Mouse (Mus musculus) intestine, embryonic 14.5 days (tissue): ENCODE data around the gene Ifitm2. TPM values are rescaled to one million over a fixed set of nuclear protein-coding genes. Genes with fewer than 3 reads are reported as not detected.
A peak's percentile ranks its signal among the peaks of the same experiment; 100 is the strongest.

Experiments
- ATAC-seq: fragments of 200-750 bp; cut with Nextera tagmentation; replicated peaks from 2 replicates; pipeline ENCODE4 v1.8.0; 2017; ENCODE audit warnings: low read depth, moderate number of reproducible peaks, moderate TSS enrichment, moderate library complexity; ENCODE audit not compliant: low FRiP score, low TSS enrichment
- DNase-seq: peaks from one replicate; pipeline ENCODE4 v3.0.0-alpha.2; 2018; ENCODE audit warnings: low spot score
- H3K27ac ChIP-seq: fragments of 300-500 bp; sonication (generic); 2 replicates; pipeline ENCODE4 v1.5.1; 2014; ENCODE audit warnings: low read depth, mild to moderate bottlenecking, control low read depth
- H3K27me3 ChIP-seq: fragments of 300-500 bp; sonication (generic); replicated peaks from 2 replicates; pipeline ENCODE4 v1.6.1; 2014; ENCODE audit warnings: low read length, control low read depth; ENCODE audit not compliant: control insufficient read depth, insufficient read depth
- H3K36me3 ChIP-seq: fragments of 300-500 bp; sonication (generic); 2 replicates; pipeline ENCODE4 v1.6.1; 2014; ENCODE audit warnings: low read length, control low read depth; ENCODE audit not compliant: control insufficient read depth, insufficient read depth
- H3K4me1 ChIP-seq: fragments of 300-500 bp; sonication (generic); replicated peaks from 2 replicates; pipeline ENCODE4 v1.6.1; 2014; ENCODE audit warnings: low read length, control low read depth, mixed read lengths; ENCODE audit not compliant: control insufficient read depth, insufficient read depth
- H3K4me2 ChIP-seq: fragments of 300-500 bp; sonication (generic); 2 replicates; pipeline ENCODE4 v1.6.1; 2014; ENCODE audit warnings: low read length
- H3K4me3 ChIP-seq: fragments of 300-500 bp; sonication (generic); 2 replicates; pipeline ENCODE4 v1.5.1; 2014; ENCODE audit warnings: low read depth, low read length, control low read depth, mixed read lengths
- H3K9ac ChIP-seq: fragments of 300-500 bp; sonication (generic); 2 replicates; pipeline ENCODE4 v1.6.1; 2014; ENCODE audit warnings: mild to moderate bottlenecking, low read length
- H3K9me3 ChIP-seq: fragments of 300-500 bp; sonication (generic); 2 replicates; pipeline ENCODE4 v1.6.1; 2016; ENCODE audit warnings: low read length, control low read depth; ENCODE audit not compliant: control insufficient read depth
- WGBS: fragments of 180-500 bp; shearing (Covaris S2); extraction: QIAGEN DNeasy Blood & Tissue Kit; methylation state at CpG from one replicate; pipeline ENCODE4 v1.1.7; 2014; 5-methylcytosine and 5-hydroxymethylcytosine counted together
- polyA plus RNA-seq: library from polyadenylated mRNA; unstranded; fragments of >200 nt; fragmentation: Nextera tagmentation; extraction: Ambion mirVana; gene quantifications from 2 replicates; pipeline ENCODE4 v1.2.1, GENCODE M21; 2014

The Ifitm2 gene
- polyA plus RNA-seq, result 1,598 and 1,676 TPM in 2 replicates

DNA sequence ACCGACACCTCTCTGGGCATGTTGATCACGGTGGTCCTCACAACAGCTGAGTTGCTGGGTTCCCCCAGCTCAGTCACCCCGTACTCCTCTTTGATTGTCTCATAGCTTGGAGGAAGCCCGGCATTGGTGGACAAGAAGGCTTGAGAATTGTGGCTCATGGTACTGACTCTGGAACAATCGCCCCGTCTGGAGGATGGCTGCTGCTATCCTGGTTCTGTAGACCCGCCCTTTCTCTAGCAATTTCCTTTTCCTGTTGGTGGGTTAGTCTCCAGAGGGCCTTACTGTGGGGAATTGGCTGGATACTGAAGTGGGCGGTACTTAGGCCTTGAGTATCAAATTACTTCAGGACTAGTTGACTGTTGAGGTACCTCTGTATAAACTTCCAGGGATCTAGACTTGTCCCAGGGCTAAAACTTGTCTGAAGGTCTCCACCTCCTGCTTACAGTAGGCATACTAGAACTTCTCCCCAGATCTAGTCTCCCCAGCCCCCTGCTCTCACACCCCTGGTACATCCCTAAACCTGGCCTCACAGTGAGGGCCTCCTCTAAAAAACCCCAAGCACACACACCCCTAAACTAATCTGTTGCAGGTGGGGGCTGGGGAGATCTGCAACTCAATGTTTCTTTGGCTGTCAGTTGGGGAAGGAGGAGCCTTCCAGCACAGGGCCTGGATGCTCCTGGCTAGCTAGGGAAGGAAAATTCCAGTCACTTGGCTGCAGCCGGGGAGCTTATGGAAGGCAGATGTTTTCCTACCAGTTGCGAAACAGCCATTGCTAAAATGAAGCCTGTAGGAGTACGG lies at the start of gene Ifitm2, which contains the start of gene Gm45717:
Gene Ifitm2 (minus strand): TSS at position 230 of the 798 bp plus-strand sequence.
Gene Gm45717 (minus strand): TSS at position 180 of the 798 bp plus-strand sequence.
- H3K4me1 ChIP-seq, result peaks cover 40% of the 10 kb centered on the region
- peak; percentile 91 for ATAC-seq
- peak within 1 kb of the TSS; percentile 64 for H3K4me3 ChIP-seq
- peak within 1 kb of the TSS; percentile 64 for H3K9ac ChIP-seq
- H3K36me3 ChIP-seq, result 0 out of 2 replicates have a peak, but pooled peaks cover 4% of the 10 kb centered on the region
- H3K4me2 ChIP-seq, result peak within 1 kb of the TSS; percentile 74
- no peaks in the 10 kb centered on the region for H3K9me3 ChIP-seq
- peak; percentile 82 for DNase-seq
- no peaks in the 10 kb centered on the region for H3K27me3 ChIP-seq
- WGBS, result 5% methylated on average over 11 of the region's 11 CpGs
- peak within 1 kb of the TSS; percentile 95 for H3K27ac ChIP-seq

- no peak for DNase-seq
- Histone ChIP-seq H3K4me3 (no peak overlapping the region), H3K4me2 (no peak overlapping the region), H3K27ac (no peak overlapping the region), H3K36me3 (no peaks in the 10 kb centered on the region), H3K9me3 (no peaks in the 10 kb centered on the region), H3K27me3 (no peaks in the 10 kb centered on the region), H3K9ac (no peak overlapping the region), H3K4me1 (peaks cover 3% of the 10 kb centered on the region)
- ATAC-seq, result no peak
- 79% methylated on average over 5 of the region's 5 CpGs for WGBS
Observed at GRCm38 (mm10) chr7:141003248-141004010, 47.6 kb upstream of the Ifitm2 start.

DNA sequence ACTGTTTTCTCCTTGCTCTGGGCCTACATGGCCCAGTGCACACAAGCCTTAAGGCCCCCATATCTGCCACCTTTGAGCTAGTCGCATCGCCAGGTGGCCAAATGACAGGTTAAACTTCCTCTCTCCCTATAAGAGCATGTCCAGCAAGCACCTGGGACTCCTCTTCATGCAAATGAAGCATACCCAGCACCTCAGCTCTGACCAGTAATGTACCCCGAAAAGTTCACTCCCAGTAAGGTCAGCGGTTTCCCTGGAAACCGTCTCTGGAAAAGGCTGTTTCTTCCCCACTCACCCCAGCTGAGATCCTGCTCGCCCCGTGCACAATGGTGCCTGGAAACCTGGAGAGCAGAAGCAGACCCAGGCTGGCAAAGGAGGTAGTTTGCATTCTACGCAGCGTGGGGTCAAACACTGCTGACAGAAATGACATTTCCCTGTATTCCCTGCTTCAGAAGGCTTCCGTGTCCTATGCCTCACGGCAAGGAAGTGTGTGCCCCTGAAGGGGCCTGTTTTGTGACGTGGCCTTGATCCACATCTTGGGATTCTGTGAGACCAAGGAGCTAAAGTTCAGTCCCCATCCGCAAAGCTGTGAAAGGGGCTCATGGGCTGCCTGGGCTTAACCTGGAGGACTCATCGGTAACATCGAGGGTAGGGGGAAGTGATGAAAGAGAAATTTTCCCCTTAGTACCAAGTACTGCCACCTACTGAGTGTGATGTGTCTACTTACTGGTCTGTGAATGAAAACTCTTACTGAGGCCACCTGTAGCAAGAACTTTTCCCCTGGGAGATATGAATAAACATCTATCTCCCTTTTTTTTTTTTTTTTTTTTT lies 45.3 kb upstream of the Ifitm2 start:
- Histone ChIP-seq H3K4me3 (no peak overlapping the region), H3K27ac (no peak overlapping the region), H3K9me3 (no peaks in the 10 kb centered on the region), H3K9ac (no peak overlapping the region), H3K4me1 (no peaks in the 10 kb centered on the region), H3K27me3 (no peaks in the 10 kb centered on the region), H3K4me2 (no peak overlapping the region), H3K36me3 (no peaks in the 10 kb centered on the region)
- 68% methylated on average over 15 of the region's 15 CpGs for WGBS
- DNase-seq (no peak), ATAC-seq (no peak)

GRCm38 (mm10) chr7:140998853-140999700 lies 43.3 kb upstream of the Ifitm2 start:
- H3K36me3 ChIP-seq, result no peaks in the 10 kb centered on the region
- no peak overlapping the region for H3K4me2 ChIP-seq
- no peak overlapping the region for H3K9ac ChIP-seq
- H3K27ac ChIP-seq, result no peak overlapping the region
- no peaks in the 10 kb centered on the region for H3K4me1 ChIP-seq
- H3K27me3 ChIP-seq, result no peaks in the 10 kb centered on the region
- 88% methylated on average over 11 of the region's 11 CpGs for WGBS
- no peaks in the 10 kb centered on the region for H3K9me3 ChIP-seq
- H3K4me3 ChIP-seq, result no peak overlapping the region
- DNase-seq, result no peak
- no peak for ATAC-seq

DNA sequence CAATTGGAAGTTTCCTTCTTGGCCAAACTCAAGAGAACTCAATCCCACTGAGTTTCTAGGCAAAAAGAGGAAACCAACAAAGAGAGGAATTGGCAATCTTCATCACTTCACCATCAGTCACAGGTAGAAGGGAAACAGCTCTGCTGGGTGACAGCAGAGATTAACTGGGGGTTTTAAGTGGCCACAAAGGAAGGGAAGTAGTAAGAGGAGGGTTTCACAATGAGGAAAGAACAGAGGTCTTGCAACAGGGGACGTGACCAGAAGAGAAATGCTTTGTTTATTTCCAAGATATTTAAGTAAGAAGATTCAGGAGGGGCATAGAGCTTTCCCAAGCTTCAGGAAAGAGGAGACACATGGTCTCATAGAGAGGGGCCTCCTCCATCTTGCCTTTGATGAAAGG lies 42.0 kb upstream of the Ifitm2 start:
- no peak overlapping the region for H3K9ac ChIP-seq

DNA sequence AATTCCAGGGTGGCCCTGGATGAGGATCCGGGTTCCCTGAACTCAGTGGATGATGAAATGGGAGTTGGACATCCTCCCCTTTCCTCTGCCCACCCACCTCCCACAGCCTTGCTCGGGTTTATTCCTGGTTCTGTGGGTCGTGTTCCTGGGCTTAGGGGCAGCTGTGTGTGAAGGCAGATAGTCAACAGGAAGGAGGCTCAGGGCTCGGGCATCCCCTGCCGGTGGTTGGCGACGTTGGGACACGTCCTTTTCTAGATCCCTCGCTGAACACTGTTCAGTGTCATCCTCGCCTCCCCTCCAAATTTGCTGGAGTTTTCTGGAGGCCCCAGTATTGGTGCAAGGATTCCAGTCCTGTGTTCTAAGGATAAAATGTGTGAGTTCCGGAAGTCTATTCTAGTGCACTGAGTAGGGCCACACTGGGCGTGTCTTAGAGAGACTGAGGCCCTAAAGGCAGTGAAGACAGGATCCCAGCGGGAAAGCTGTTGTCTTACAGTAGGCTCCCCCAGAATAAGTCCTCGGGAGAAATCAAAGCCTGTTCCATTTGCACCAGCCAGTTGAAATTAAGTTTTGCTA lies 35.4 kb upstream of the Ifitm2 start:
- H3K36me3 ChIP-seq, result no peaks in the 10 kb centered on the region
- WGBS, result 89% methylated on average over 14 of the region's 14 CpGs
- DNase-seq (no peak), ATAC-seq (no peak)
- H3K4me1 ChIP-seq, result no peaks in the 10 kb centered on the region
- no peak overlapping the region for H3K27ac ChIP-seq
- H3K4me2 ChIP-seq, result no peak overlapping the region
- H3K4me3 ChIP-seq, result no peak overlapping the region
- no peaks in the 10 kb centered on the region for H3K27me3 ChIP-seq
- no peak overlapping the region for H3K9ac ChIP-seq
- no peaks in the 10 kb centered on the region for H3K9me3 ChIP-seq

More for the DNA sequence above, 42.0 kb upstream of the Ifitm2 start:
- 29% methylated on average over 1 of the region's 1 CpGs for WGBS
- no peaks in the 10 kb centered on the region for H3K4me1 ChIP-seq
- no peak overlapping the region for H3K27ac ChIP-seq
- ATAC-seq (no peak), DNase-seq (no peak)
- H3K4me3 ChIP-seq, result no peak overlapping the region
- no peak overlapping the region for H3K4me2 ChIP-seq
- no peaks in the 10 kb centered on the region for H3K9me3 ChIP-seq
- H3K27me3 ChIP-seq, result no peaks in the 10 kb centered on the region
- no peaks in the 10 kb centered on the region for H3K36me3 ChIP-seq

DNA sequence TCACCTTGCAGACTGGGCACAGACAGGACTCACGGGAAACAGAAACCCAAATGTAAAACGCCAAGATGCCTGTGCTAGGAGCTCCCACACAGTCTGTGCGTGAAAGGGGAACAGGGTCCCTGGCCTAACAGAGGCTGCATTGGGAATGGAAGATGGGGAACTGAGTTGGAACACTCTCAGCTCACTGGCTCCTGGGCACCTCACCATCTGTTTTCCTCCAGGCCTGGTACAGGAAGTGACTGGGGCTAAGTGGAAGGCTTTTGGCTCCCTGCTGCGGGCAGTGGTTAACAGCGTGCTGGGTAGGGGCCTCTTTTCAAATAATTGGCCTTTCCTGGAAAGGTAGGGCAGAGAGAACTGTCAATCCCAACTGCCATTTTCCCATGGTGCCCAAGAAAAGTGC lies 34.8 kb upstream of the Ifitm2 start:
- Histone ChIP-seq H3K27me3 (no peaks in the 10 kb centered on the region), H3K27ac (no peak overlapping the region), H3K9me3 (no peaks in the 10 kb centered on the region), H3K4me3 (no peak overlapping the region), H3K36me3 (no peaks in the 10 kb centered on the region), H3K9ac (no peak overlapping the region), H3K4me1 (no peaks in the 10 kb centered on the region), H3K4me2 (no peak overlapping the region)
- WGBS, result 68% methylated on average over 5 of the region's 5 CpGs
- ATAC-seq (no peak), DNase-seq (no peak)
